Mouse (Mus musculus): Measurements from ENCODE around the gene Ampd2. TPM values are rescaled to one million over a fixed set of nuclear protein-coding genes. Genes with fewer than 3 reads are reported as not detected.
A peak's percentile ranks its signal among the peaks of the same experiment; 100 is the strongest.

Ampd2 gene
- 76.3 and 76.8 TPM in 2 replicates for polyA plus RNA-seq (2012; rRNA removed)

DNA sequence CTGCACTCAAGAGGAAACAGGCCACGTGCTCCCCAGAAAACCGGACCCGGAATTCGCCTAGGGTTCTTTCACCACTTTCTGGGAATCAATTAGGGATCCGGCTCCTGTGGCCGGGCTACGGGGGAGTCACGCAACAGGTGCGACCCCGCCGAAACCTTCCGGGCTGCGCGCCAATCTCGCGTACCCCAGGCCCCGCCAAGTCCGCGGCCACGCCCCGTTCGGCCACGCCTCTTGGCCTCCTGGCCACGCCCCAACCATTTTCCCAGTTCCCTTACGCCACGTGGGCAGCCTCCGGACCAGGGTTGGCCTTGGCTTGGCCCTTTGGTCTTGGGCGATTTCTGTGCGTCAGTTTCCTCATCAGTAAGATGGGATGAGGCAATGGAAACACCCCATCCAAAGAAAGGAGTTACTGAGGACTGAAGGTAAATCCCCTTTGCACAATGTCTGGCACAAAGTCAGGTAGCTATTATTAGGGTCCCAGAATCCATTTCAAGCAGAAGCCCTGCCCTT is at the start of gene Ampd2:
Ampd2 (minus strand) TSS at position 182 of the 510 bp plus-strand sequence.
- Histone ChIP-seq H3K27ac (ENCODE audit: insufficient read depth, low read length) (peak within 1 kb of the TSS; percentile 78), H3K4me3 (ENCODE audit: insufficient read depth, low read length) (peak within 1 kb of the TSS; percentile 81), H3K4me1 (ENCODE audit: control insufficient read depth, insufficient read depth, low read length) (peaks cover 9% of the 10 kb centered on the region; the same call in 1 of the 2 replicates)
- TF ChIP-seq POLR2A (IDR thresholded peaks at IDR 0.05; ENCODE audit: extremely low read depth, insufficient read depth, low read length), result no peak
- no peak for TF ChIP-seq CTCF (IDR thresholded peaks at IDR 0.05; ENCODE audit: extremely low read depth, insufficient read depth, low read length)

DNA sequence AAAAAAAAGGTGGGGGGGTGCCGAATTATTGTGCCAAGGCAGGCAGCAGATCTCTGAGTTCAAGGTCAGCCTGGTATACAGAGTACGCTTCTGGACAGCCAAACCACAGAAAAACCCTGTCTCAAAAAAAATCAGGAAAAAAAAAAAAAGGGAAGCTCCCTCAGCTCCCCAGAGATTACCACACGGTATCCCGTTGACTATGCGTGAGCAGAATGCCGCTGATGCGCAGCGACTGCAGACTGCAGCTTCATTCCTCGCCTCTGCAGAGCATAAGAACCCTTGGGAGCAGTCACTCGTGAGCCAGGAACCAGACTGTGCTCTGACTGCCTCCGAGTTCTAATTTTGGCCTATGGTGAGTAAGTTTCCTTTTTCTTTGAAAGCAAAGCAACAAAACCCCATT is 48.2 kb upstream of the Ampd2 start:
- no peak for TF ChIP-seq CTCF (IDR thresholded peaks at IDR 0.05; ENCODE audit: extremely low read depth, insufficient read depth, low read length)
- peak; percentile 86 for TF ChIP-seq POLR2A (IDR thresholded peaks at IDR 0.05; ENCODE audit: extremely low read depth, insufficient read depth, low read length)
- Histone ChIP-seq H3K4me1 (ENCODE audit: control insufficient read depth, insufficient read depth, low read length) (peaks cover 3% of the 10 kb centered on the region), H3K4me3 (ENCODE audit: insufficient read depth, low read length) (no peak overlapping the region), H3K27ac (ENCODE audit: insufficient read depth, low read length) (no peak overlapping the region)

DNA sequence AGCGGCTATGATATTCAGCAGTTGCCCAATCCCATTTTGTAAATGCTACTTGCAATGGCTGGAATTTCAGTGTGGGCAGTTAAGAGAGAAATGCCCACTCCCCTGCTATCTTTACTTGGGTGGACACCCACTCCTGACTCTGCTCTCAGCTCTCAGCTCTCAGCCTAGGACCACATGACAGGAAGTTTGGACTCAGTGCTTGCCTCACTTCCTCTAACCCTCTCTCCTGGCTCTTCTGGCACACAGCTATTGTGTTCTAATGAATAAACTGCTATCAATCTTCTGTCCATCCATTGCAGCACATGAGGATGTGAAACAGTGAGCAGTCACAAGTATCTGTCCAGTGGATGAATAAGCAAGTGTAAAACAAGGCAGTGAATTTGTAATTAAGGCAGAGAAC is 46.0 kb upstream of the Ampd2 start:
- no peak overlapping the region for H3K4me3 ChIP-seq (ENCODE audit: insufficient read depth, low read length)
- no peak for TF ChIP-seq CTCF (IDR thresholded peaks at IDR 0.05; ENCODE audit: extremely low read depth, insufficient read depth, low read length)
- TF ChIP-seq POLR2A (IDR thresholded peaks at IDR 0.05; ENCODE audit: extremely low read depth, insufficient read depth, low read length), result no peak

DNA sequence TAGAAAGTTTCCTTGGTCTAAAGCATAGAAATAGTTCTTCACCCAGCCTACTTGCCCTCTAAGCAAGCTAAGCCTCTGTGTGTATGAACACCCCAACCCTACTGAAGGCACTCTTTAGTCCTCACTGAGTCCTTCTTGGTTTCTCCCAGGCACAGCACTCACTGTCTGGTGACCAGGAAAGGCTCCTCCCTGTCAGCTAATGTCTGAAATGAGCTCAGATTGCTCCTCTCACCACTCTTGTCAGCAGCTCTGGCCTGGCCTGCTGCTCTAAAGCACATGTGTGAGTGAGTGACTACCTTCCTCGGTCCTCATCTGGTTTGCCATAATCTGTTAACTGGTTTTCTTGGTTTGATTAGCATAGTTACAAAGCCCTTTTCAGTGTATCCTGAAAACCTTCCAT is 45.4 kb upstream of the Ampd2 start:
- no peak overlapping the region for H3K27ac ChIP-seq (ENCODE audit: insufficient read depth, low read length)
- peaks cover 3% of the 10 kb centered on the region for H3K4me1 ChIP-seq (ENCODE audit: control insufficient read depth, insufficient read depth, low read length)
- no peak overlapping the region for H3K4me3 ChIP-seq (ENCODE audit: insufficient read depth, low read length)
- no peak for TF ChIP-seq CTCF (IDR thresholded peaks at IDR 0.05; ENCODE audit: extremely low read depth, insufficient read depth, low read length)
- TF ChIP-seq POLR2A (IDR thresholded peaks at IDR 0.05; ENCODE audit: extremely low read depth, insufficient read depth, low read length), result no peak

More for the DNA sequence above, 46.0 kb upstream of the Ampd2 start:
- H3K4me1 ChIP-seq (ENCODE audit: control insufficient read depth, insufficient read depth, low read length), result peaks cover 3% of the 10 kb centered on the region
- H3K27ac ChIP-seq (ENCODE audit: insufficient read depth, low read length), result no peak overlapping the region

DNA sequence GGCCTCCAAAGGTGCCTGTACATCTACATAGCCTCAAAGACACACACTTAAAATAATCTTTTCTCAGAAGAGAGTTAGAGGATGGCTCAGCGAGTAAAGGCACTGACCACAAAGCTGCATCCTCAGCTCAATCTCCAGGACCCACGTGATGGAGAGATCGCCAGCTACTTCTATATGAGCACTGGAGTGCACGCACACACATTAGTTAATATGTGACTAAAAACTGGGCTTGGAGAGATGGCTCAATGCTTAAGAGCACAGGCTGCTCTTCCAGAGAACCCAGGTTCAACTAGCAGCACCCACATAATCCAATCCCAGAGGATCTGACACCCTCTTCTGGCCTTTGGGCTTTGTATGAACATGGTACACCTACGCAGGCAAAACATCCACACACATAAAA is 44.8 kb upstream of the Ampd2 start:
- H3K4me3 ChIP-seq (ENCODE audit: insufficient read depth, low read length), result no peak overlapping the region
- H3K4me1 ChIP-seq (ENCODE audit: control insufficient read depth, insufficient read depth, low read length), result peaks cover 3% of the 10 kb centered on the region
- TF ChIP-seq CTCF (IDR thresholded peaks at IDR 0.05; ENCODE audit: extremely low read depth, insufficient read depth, low read length) (no peak), POLR2A (IDR thresholded peaks at IDR 0.05; ENCODE audit: extremely low read depth, insufficient read depth, low read length) (no peak)
- H3K27ac ChIP-seq (ENCODE audit: insufficient read depth, low read length), result no peak overlapping the region

DNA sequence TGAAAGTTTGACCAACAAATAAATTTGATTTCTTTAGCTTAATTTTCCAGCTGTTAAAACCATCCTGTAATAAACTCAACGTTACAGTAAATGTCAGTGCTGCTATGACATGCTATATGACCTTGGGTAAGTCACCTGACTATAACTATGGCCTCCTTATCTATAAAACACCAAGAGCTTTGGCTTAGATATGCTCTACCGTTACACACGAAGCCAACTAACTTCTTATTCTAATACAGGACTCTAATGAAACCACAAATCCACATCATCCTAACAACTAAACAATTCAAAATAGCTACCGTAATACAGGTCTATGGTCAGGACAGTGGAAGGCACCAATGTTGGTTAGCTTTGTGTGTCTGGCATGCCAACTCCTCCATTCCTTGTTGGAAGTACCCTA is 43.4 kb upstream of the Ampd2 start:
- no peak for TF ChIP-seq POLR2A (IDR thresholded peaks at IDR 0.05; ENCODE audit: extremely low read depth, insufficient read depth, low read length)
- no peak for TF ChIP-seq CTCF (IDR thresholded peaks at IDR 0.05; ENCODE audit: extremely low read depth, insufficient read depth, low read length)
- Histone ChIP-seq H3K4me1 (ENCODE audit: control insufficient read depth, insufficient read depth, low read length) (no peaks in the 10 kb centered on the region; the same call in 1 of the 2 replicates), H3K4me3 (ENCODE audit: insufficient read depth, low read length) (no peak overlapping the region), H3K27ac (ENCODE audit: insufficient read depth, low read length) (no peak overlapping the region)

DNA sequence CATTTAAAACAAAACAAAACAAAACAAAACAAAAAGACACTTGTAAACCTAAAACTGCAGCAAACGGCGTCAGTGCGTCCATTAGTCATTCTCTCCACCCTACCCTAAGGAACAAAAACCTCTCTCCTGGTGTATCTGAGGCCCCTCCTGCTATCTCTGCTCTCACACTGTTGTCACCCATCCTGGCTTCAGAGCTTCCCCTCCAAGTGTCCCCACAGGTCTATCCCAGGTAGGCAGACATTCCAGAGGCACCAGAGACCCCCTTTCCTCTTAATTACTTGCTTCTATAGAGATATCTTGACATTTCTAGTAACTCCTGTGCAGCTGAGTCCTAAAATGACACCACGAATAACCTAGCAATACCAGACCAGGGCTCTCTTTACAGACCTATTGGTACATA is 42.9 kb upstream of the Ampd2 start:
- TF ChIP-seq CTCF (IDR thresholded peaks at IDR 0.05; ENCODE audit: extremely low read depth, insufficient read depth, low read length), result no peak
- no peak for TF ChIP-seq POLR2A (IDR thresholded peaks at IDR 0.05; ENCODE audit: extremely low read depth, insufficient read depth, low read length)
- Histone ChIP-seq H3K4me3 (ENCODE audit: insufficient read depth, low read length) (no peak overlapping the region), H3K4me1 (ENCODE audit: control insufficient read depth, insufficient read depth, low read length) (no peaks in the 10 kb centered on the region; the same call in 1 of the 2 replicates), H3K27ac (ENCODE audit: insufficient read depth, low read length) (no peak overlapping the region)

DNA sequence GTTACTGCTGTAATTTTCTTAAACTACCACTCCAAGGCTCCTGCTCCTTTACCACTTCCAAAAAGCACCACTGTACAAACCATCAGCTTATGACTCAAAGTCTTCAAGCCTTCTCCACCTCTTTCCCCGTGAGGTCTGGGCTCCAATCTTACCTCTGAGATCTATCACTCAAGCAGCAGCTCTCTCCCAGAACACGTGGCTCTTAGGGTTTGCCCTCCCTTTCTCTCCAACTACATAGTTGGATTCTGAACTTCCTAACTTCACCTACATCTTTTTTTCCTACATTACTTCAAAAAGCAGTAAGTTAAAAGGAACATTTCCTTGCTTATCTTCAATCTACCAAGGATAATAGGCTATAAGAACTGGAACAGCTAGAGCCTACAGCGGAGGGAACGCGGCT is 42.1 kb upstream of the Ampd2 start:
- no peak overlapping the region for H3K4me3 ChIP-seq (ENCODE audit: insufficient read depth, low read length)
- TF ChIP-seq CTCF (IDR thresholded peaks at IDR 0.05; ENCODE audit: extremely low read depth, insufficient read depth, low read length), result no peak
- no peak for TF ChIP-seq POLR2A (IDR thresholded peaks at IDR 0.05; ENCODE audit: extremely low read depth, insufficient read depth, low read length)
- no peaks in the 10 kb centered on the region; the same call in 1 of the 2 replicates for H3K4me1 ChIP-seq (ENCODE audit: control insufficient read depth, insufficient read depth, low read length)
- no peak overlapping the region for H3K27ac ChIP-seq (ENCODE audit: insufficient read depth, low read length)

DNA sequence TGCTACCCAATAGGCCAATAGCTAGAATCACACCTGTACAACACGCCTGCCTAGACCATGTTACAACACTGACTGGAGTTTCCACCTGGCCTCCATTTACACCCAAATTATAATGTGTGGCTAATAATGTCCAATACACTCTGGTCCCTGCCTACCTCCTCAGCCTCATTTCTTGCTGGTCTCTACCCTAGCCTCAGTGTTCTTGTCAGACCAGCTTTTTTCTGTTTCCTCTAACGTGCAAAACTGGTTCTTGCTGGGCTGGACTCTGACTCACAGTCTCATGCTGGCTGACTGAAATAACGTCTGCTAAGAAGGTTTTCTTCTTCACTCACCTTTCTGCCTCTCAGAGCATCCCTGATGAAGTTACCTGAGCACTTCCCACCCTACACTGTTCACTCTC is 39.9 kb upstream of the Ampd2 start:
- TF ChIP-seq POLR2A (IDR thresholded peaks at IDR 0.05; ENCODE audit: extremely low read depth, insufficient read depth, low read length) (no peak), CTCF (IDR thresholded peaks at IDR 0.05; ENCODE audit: extremely low read depth, insufficient read depth, low read length) (no peak)
- H3K27ac ChIP-seq (ENCODE audit: insufficient read depth, low read length), result no peak overlapping the region

DNA sequence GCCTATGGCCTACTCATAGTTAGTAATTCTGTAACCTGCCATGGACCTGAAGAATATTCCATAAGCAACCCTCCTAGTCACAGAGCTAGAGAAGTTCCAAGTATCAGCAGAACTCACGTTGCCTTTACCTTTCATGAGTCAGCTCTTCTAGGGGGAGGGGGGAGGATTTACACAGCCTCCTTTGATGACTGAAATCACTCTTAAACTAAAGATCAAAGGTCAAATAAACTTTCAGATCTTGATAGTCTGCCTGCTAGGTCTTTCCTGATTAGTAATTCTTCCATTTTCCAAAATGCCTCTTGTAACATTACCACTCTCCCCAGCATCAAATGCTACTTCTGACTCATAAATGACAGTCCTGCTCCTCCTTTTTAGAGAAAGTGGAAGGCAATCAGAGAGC is 37.7 kb upstream of the Ampd2 start:
- TF ChIP-seq CTCF (IDR thresholded peaks at IDR 0.05; ENCODE audit: extremely low read depth, insufficient read depth, low read length), result no peak
- no peak for TF ChIP-seq POLR2A (IDR thresholded peaks at IDR 0.05; ENCODE audit: extremely low read depth, insufficient read depth, low read length)
- H3K4me1 ChIP-seq (ENCODE audit: control insufficient read depth, insufficient read depth, low read length), result no peaks in the 10 kb centered on the region; the same call in 1 of the 2 replicates
- no peak overlapping the region for H3K4me3 ChIP-seq (ENCODE audit: insufficient read depth, low read length)
- H3K27ac ChIP-seq (ENCODE audit: insufficient read depth, low read length), result no peak overlapping the region

More for the DNA sequence above, 39.9 kb upstream of the Ampd2 start:
- no peaks in the 10 kb centered on the region; the same call in 1 of the 2 replicates for H3K4me1 ChIP-seq (ENCODE audit: control insufficient read depth, insufficient read depth, low read length)
- no peak overlapping the region for H3K4me3 ChIP-seq (ENCODE audit: insufficient read depth, low read length)

Measured in cortical plate, adult 2 months (tissue).